Mouse (Mus musculus): ENCODE measurements around the gene Adra2c. TPM values are rescaled to one million over a fixed set of nuclear protein-coding genes. Genes with fewer than 3 reads are reported as not detected.

Gene Adra2c
- polyA plus RNA-seq, 1 experiment from 2014 or later = 0.63 TPM

DNA sequence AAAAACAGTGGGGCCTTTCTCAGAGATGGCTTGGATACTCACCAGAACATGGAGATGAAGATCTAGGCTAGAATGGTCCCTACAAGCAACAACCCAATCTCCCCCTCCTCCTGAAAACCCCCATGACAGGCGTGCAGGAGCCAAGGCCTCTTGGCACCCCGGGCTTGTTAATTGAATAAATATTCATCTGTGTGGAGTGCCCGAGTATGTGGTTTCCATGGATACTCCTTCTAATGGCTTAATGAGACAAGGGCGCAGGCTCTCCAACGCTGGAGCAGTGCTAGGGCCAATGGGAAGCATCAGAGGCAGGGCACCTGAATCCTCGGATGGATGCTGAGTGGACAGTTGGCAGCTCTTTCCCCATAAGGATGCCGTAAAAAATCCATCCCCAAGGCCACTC is 10.6 kb upstream of the Adra2c start:
- H3K4me3 ChIP-seq (ENCODE audit: low read length) = no peak overlapping the region
- H3K4me2 ChIP-seq (ENCODE audit: low read length) = no peak overlapping the region
- H3K4me1 ChIP-seq (ENCODE audit: control insufficient read depth, insufficient read depth, low read depth, low read length) = peaks cover 10% of the 10 kb centered on the region
- H3K27ac ChIP-seq (ENCODE audit: low read depth, low read length) = peak overlapping the region; percentile 40
- peak; percentile 90 for ATAC-seq
- no peaks in the 10 kb centered on the region for H3K27me3 ChIP-seq (replicated peaks; ENCODE audit: control insufficient read depth, insufficient read depth, low read length)
- WGBS = 12% methylated on average over 7 of the region's 7 CpGs
- H3K36me3 ChIP-seq (ENCODE audit: control insufficient read depth, insufficient read depth, low read length) = no peaks in the 10 kb centered on the region
- no peaks in the 10 kb centered on the region for H3K9me3 ChIP-seq (ENCODE audit: control insufficient read depth, low read length)
- no peak overlapping the region for H3K9ac ChIP-seq (ENCODE audit: low read depth, low read length)

- Histone ChIP-seq H3K4me1 (ENCODE audit: control insufficient read depth, insufficient read depth, low read depth, low read length) (peaks cover 11% of the 10 kb centered on the region), H3K4me2 (ENCODE audit: low read length) (no peak overlapping the region), H3K27ac (ENCODE audit: low read depth, low read length) (no peak overlapping the region), H3K9me3 (ENCODE audit: control insufficient read depth, low read length) (no peaks in the 10 kb centered on the region), H3K27me3 (replicated peaks; ENCODE audit: control insufficient read depth, insufficient read depth, low read length) (peaks cover 39% of the 10 kb centered on the region), H3K36me3 (ENCODE audit: control insufficient read depth, insufficient read depth, low read length) (no peaks in the 10 kb centered on the region), H3K9ac (ENCODE audit: low read depth, low read length) (no peak overlapping the region), H3K4me3 (ENCODE audit: low read length) (no peak overlapping the region)
- ATAC-seq = no peak
- 57% methylated on average over 11 of the region's 11 CpGs for WGBS
Observed at GRCm38 (mm10) chr5:35275356-35275755, 2.8 kb upstream of the Adra2c start.

- H3K36me3 ChIP-seq (ENCODE audit: control insufficient read depth, insufficient read depth, low read length) = no peaks in the 10 kb centered on the region
- peak overlapping the region; percentile 66; the same call in 1 of the 2 replicates for H3K27ac ChIP-seq (ENCODE audit: low read depth, low read length)
- WGBS = under 1% methylated on average over 96 of the region's 118 CpGs
Observed at GRCm38 (mm10) chr5:35278741-35279695, 899 bp downstream of the Adra2c start.

DNA sequence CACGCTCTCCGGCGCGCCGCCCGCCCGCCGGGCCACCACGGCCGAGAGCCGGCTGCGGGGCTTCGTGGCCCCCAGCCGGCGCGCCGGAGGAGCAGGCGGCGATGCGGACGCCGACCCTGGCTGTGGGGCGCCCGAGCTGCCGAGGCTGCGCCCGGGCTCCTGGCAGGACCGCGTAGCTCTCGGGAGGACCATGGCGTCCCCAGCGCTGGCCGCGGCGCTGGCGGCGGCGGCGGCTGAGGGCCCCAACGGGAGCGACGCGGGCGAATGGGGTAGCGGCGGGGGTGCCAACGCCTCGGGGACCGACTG is 1.5 kb downstream of the Adra2c start:
- H3K27me3 ChIP-seq (replicated peaks; ENCODE audit: control insufficient read depth, insufficient read depth, low read length) = peaks cover 69% of the 10 kb centered on the region
- peak; percentile 11; the same call in 1 of the 2 replicates for ATAC-seq
- peak overlapping the region; percentile 68 for H3K4me3 ChIP-seq (ENCODE audit: low read length)
- peak overlapping the region; percentile 73 for H3K9ac ChIP-seq (ENCODE audit: low read depth, low read length)
- peaks cover 14% of the 10 kb centered on the region for H3K4me1 ChIP-seq (ENCODE audit: control insufficient read depth, insufficient read depth, low read depth, low read length)
- under 1% methylated on average over 33 of the region's 49 CpGs for WGBS
- peak overlapping the region; percentile 94 for H3K4me2 ChIP-seq (ENCODE audit: low read length)
- H3K36me3 ChIP-seq (ENCODE audit: control insufficient read depth, insufficient read depth, low read length) = no peaks in the 10 kb centered on the region
- H3K9me3 ChIP-seq (ENCODE audit: control insufficient read depth, low read length) = no peaks in the 10 kb centered on the region
- no peak overlapping the region for H3K27ac ChIP-seq (ENCODE audit: low read depth, low read length)

More at GRCm38 (mm10) chr5:35278741-35279695, 899 bp downstream of the Adra2c start:
- peak overlapping the region; percentile 68 for H3K4me3 ChIP-seq (ENCODE audit: low read length)
- no peaks in the 10 kb centered on the region for H3K9me3 ChIP-seq (ENCODE audit: control insufficient read depth, low read length)
- H3K27me3 ChIP-seq (replicated peaks; ENCODE audit: control insufficient read depth, insufficient read depth, low read length) = peaks cover 69% of the 10 kb centered on the region
- peaks cover 14% of the 10 kb centered on the region for H3K4me1 ChIP-seq (ENCODE audit: control insufficient read depth, insufficient read depth, low read depth, low read length)
- peak overlapping the region; percentile 73 for H3K9ac ChIP-seq (ENCODE audit: low read depth, low read length)
- peak overlapping the region; percentile 94 for H3K4me2 ChIP-seq (ENCODE audit: low read length)
- peak; percentile 76 for ATAC-seq

- Histone ChIP-seq H3K4me1 (ENCODE audit: control insufficient read depth, insufficient read depth, low read depth, low read length) (peaks cover 14% of the 10 kb centered on the region), H3K36me3 (ENCODE audit: control insufficient read depth, insufficient read depth, low read length) (no peaks in the 10 kb centered on the region), H3K27me3 (replicated peaks; ENCODE audit: control insufficient read depth, insufficient read depth, low read length) (peaks cover 69% of the 10 kb centered on the region), H3K9ac (ENCODE audit: low read depth, low read length) (peak overlapping the region; percentile 73), H3K4me2 (ENCODE audit: low read length) (peak overlapping the region; percentile 94), H3K9me3 (ENCODE audit: control insufficient read depth, low read length) (no peaks in the 10 kb centered on the region), H3K27ac (ENCODE audit: low read depth, low read length) (no peak overlapping the region), H3K4me3 (ENCODE audit: low read length) (peak overlapping the region; percentile 68)
- peak; percentile 50 for ATAC-seq
- 4% methylated on average over 72 of the region's 75 CpGs for WGBS
Observed at GRCm38 (mm10) chr5:35280002-35280782, 2.1 kb downstream of the Adra2c start.

- H3K4me3 ChIP-seq (ENCODE audit: low read length) = peak overlapping the region; percentile 68
- peak; percentile 16; the same call in 1 of the 2 replicates for ATAC-seq
- WGBS = 4% methylated on average over 40 of the region's 40 CpGs
- no peak overlapping the region for H3K9ac ChIP-seq (ENCODE audit: low read depth, low read length)
- no peak overlapping the region for H3K27ac ChIP-seq (ENCODE audit: low read depth, low read length)
- peaks cover 69% of the 10 kb centered on the region for H3K27me3 ChIP-seq (replicated peaks; ENCODE audit: control insufficient read depth, insufficient read depth, low read length)
- H3K9me3 ChIP-seq (ENCODE audit: control insufficient read depth, low read length) = no peaks in the 10 kb centered on the region
- H3K36me3 ChIP-seq (ENCODE audit: control insufficient read depth, insufficient read depth, low read length) = no peaks in the 10 kb centered on the region
- peak overlapping the region; percentile 94 for H3K4me2 ChIP-seq (ENCODE audit: low read length)
- H3K4me1 ChIP-seq (ENCODE audit: control insufficient read depth, insufficient read depth, low read depth, low read length) = peaks cover 14% of the 10 kb centered on the region
Observed at GRCm38 (mm10) chr5:35280783-35281165, 2.7 kb downstream of the Adra2c start.

- Histone ChIP-seq H3K4me2 (ENCODE audit: low read length) (no peak overlapping the region), H3K27me3 (replicated peaks; ENCODE audit: control insufficient read depth, insufficient read depth, low read length) (peaks cover 31% of the 10 kb centered on the region), H3K9me3 (ENCODE audit: control insufficient read depth, low read length) (no peaks in the 10 kb centered on the region), H3K4me1 (ENCODE audit: control insufficient read depth, insufficient read depth, low read depth, low read length) (peaks cover 3% of the 10 kb centered on the region; the same call in 1 of the 2 replicates), H3K36me3 (ENCODE audit: control insufficient read depth, insufficient read depth, low read length) (no peaks in the 10 kb centered on the region), H3K4me3 (ENCODE audit: low read length) (no peak overlapping the region), H3K9ac (ENCODE audit: low read depth, low read length) (no peak overlapping the region), H3K27ac (ENCODE audit: low read depth, low read length) (no peak overlapping the region)
- no peak for ATAC-seq
- WGBS = 50% methylated on average over 3 of the region's 3 CpGs
Observed at GRCm38 (mm10) chr5:35285281-35285680, 7.2 kb downstream of the Adra2c start.

- Histone ChIP-seq H3K9me3 (ENCODE audit: control insufficient read depth, low read length) (no peaks in the 10 kb centered on the region), H3K9ac (ENCODE audit: low read depth, low read length) (no peak overlapping the region)
- 74% methylated on average over 5 of the region's 5 CpGs for WGBS
Observed at GRCm38 (mm10) chr5:35286190-35286589, 8.1 kb downstream of the Adra2c start.

GRCm38 (mm10) chr5:35299621-35300020 is 21.5 kb downstream of the Adra2c start:
- Histone ChIP-seq H3K4me1 (ENCODE audit: control insufficient read depth, insufficient read depth, low read depth, low read length) (no peaks in the 10 kb centered on the region), H3K27me3 (replicated peaks; ENCODE audit: control insufficient read depth, insufficient read depth, low read length) (no peaks in the 10 kb centered on the region), H3K4me2 (ENCODE audit: low read length) (no peak overlapping the region), H3K9me3 (ENCODE audit: control insufficient read depth, low read length) (no peaks in the 10 kb centered on the region), H3K36me3 (ENCODE audit: control insufficient read depth, insufficient read depth, low read length) (no peaks in the 10 kb centered on the region), H3K9ac (ENCODE audit: low read depth, low read length) (no peak overlapping the region), H3K4me3 (ENCODE audit: low read length) (no peak overlapping the region), H3K27ac (ENCODE audit: low read depth, low read length) (no peak overlapping the region)
- WGBS = 34% methylated on average over 3 of the region's 3 CpGs
- no peak for ATAC-seq

More at GRCm38 (mm10) chr5:35286190-35286589, 8.1 kb downstream of the Adra2c start:
- H3K36me3 ChIP-seq (ENCODE audit: control insufficient read depth, insufficient read depth, low read length) = no peaks in the 10 kb centered on the region
- H3K4me1 ChIP-seq (ENCODE audit: control insufficient read depth, insufficient read depth, low read depth, low read length) = no peaks in the 10 kb centered on the region
- no peak for ATAC-seq
- peaks cover 22% of the 10 kb centered on the region for H3K27me3 ChIP-seq (replicated peaks; ENCODE audit: control insufficient read depth, insufficient read depth, low read length)
- no peak overlapping the region for H3K4me2 ChIP-seq (ENCODE audit: low read length)
- H3K4me3 ChIP-seq (ENCODE audit: low read length) = no peak overlapping the region
- H3K27ac ChIP-seq (ENCODE audit: low read depth, low read length) = no peak overlapping the region
